Mouse (Mus musculus): ENCODE data around the gene Cckar. TPM values are rescaled to one million over a fixed set of nuclear protein-coding genes. Genes with fewer than 3 reads are reported as not detected.

Gene Cckar
- total and polyA plus RNA-seq, 3 experiments = 0.90 TPM; not detected in 2

- TF ChIP-seq POLR2A (IDR thresholded peaks at IDR 0.05; ENCODE audit: insufficient read depth, low read depth, low read length) (no peak), EP300 (IDR thresholded peaks at IDR 0.05; ENCODE audit: insufficient read depth, low read depth, low read length) (no peak), CTCF (IDR thresholded peaks at IDR 0.05) (no peak)
- H3K9ac ChIP-seq (ENCODE audit: low read depth, low read length) = no peak overlapping the region
- no peaks in the 10 kb centered on the region for H3K79me2 ChIP-seq (replicated peaks; ENCODE audit: control insufficient read depth, insufficient read depth, low read length)
- no peak overlapping the region for H3K27ac ChIP-seq
- whole genome bisulfite sequencing = 62% methylated on average over 9 of the region's 9 CpGs
- DNase-seq = no peak
- no peaks in the 10 kb centered on the region for H3K4me1 ChIP-seq (ENCODE audit: control insufficient read depth, insufficient read depth, low read length)
- H3K27me3 ChIP-seq (ENCODE audit: control insufficient read depth, insufficient read depth, low read length) = no peaks in the 10 kb centered on the region
- H3K36me3 ChIP-seq (ENCODE audit: control insufficient read depth, insufficient read depth, low read length) = no peaks in the 10 kb centered on the region
- no peak overlapping the region for H3K4me3 ChIP-seq
- intact Hi-C loops (cut with DNase I) = no loop called here
These were observed 3.8 kb upstream of the Cckar start for GRCm38 (mm10) chr5:53711277-53711676.

DNA sequence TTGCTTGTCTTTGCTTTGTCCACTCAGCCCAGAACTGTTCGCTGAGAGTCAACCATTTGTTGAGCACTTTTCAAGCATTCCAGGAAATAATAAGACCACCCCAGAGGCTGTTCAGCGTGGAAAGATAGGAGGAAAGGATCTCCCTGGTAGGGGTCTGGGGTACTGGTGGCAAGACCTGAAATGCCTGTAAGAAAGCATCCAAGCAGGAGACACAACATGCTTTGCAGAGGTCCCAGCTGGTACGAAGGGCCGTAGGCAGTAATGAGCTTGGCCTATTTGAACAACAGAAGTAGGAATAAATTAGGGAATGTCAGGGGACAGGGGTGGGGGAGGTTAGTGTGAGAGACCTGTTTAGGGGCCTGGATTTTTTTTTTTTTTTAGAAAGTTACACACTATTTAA is 686 bp upstream of the Cckar start:
- Histone ChIP-seq H3K4me3 (no peak overlapping the region), H3K9ac (ENCODE audit: low read depth, low read length) (no peak overlapping the region), H3K27me3 (ENCODE audit: control insufficient read depth, insufficient read depth, low read length) (no peaks in the 10 kb centered on the region), H3K79me2 (replicated peaks; ENCODE audit: control insufficient read depth, insufficient read depth, low read length) (no peaks in the 10 kb centered on the region), H3K27ac (no peak overlapping the region), H3K36me3 (ENCODE audit: control insufficient read depth, insufficient read depth, low read length) (no peaks in the 10 kb centered on the region), H3K4me1 (ENCODE audit: control insufficient read depth, insufficient read depth, low read length) (no peaks in the 10 kb centered on the region)
- TF ChIP-seq POLR2A (IDR thresholded peaks at IDR 0.05; ENCODE audit: insufficient read depth, low read depth, low read length) (no peak), EP300 (IDR thresholded peaks at IDR 0.05; ENCODE audit: insufficient read depth, low read depth, low read length) (no peak), CTCF (IDR thresholded peaks at IDR 0.05) (no peak)
- 76% methylated on average over 4 of the region's 4 CpGs for WGBS
- intact Hi-C loops (cut with DNase I) = no loop called here
- no peak for DNase-seq

DNA sequence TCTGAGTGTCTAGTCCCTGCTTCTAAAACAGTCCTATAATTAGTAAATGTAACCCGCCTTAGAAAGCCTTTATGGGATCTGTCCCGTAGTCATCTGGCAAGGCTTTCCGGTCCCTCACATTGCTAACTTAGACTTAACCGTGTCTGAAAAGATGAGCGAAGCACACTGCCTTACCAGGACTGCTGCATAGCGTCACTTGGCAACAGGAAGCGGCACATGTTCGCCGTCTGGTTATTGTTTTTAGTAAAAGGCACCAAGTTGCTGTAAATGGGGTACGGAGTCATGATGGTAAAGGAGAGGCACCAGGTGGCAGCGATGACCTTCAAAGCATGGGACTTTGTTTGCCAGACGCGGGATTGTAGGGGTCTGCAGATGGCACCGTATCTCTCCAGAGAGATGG is 4.8 kb downstream of the Cckar start:
- intact Hi-C loops (cut with DNase I) = no loop called here
- WGBS = 82% methylated on average over 14 of the region's 14 CpGs
- DNase-seq = no peak
- Histone ChIP-seq H3K4me1 (ENCODE audit: control insufficient read depth, insufficient read depth, low read length) (no peaks in the 10 kb centered on the region), H3K4me3 (no peak overlapping the region), H3K27me3 (ENCODE audit: control insufficient read depth, insufficient read depth, low read length) (no peaks in the 10 kb centered on the region), H3K79me2 (replicated peaks; ENCODE audit: control insufficient read depth, insufficient read depth, low read length) (no peaks in the 10 kb centered on the region), H3K9ac (ENCODE audit: low read depth, low read length) (no peak overlapping the region), H3K27ac (no peak overlapping the region), H3K36me3 (ENCODE audit: control insufficient read depth, insufficient read depth, low read length) (no peaks in the 10 kb centered on the region)
- no peak for TF ChIP-seq CTCF (IDR thresholded peaks at IDR 0.05)
- no peak for TF ChIP-seq POLR2A (IDR thresholded peaks at IDR 0.05; ENCODE audit: insufficient read depth, low read depth, low read length)
- TF ChIP-seq EP300 (IDR thresholded peaks at IDR 0.05; ENCODE audit: insufficient read depth, low read depth, low read length) = no peak

- DNase-seq = no peak
- Histone ChIP-seq H3K27me3 (ENCODE audit: control insufficient read depth, insufficient read depth, low read length) (no peaks in the 10 kb centered on the region), H3K36me3 (ENCODE audit: control insufficient read depth, insufficient read depth, low read length) (no peaks in the 10 kb centered on the region), H3K4me1 (ENCODE audit: control insufficient read depth, insufficient read depth, low read length) (no peaks in the 10 kb centered on the region), H3K27ac (no peak overlapping the region), H3K9ac (ENCODE audit: low read depth, low read length) (no peak overlapping the region), H3K79me2 (replicated peaks; ENCODE audit: control insufficient read depth, insufficient read depth, low read length) (no peaks in the 10 kb centered on the region), H3K4me3 (no peak overlapping the region)
- intact Hi-C loops (cut with DNase I) = no loop called here
- TF ChIP-seq CTCF (IDR thresholded peaks at IDR 0.05) = no peak
- WGBS = 69% methylated on average over 9 of the region's 9 CpGs
These were observed 9.7 kb downstream of the Cckar start for GRCm38 (mm10) chr5:53697794-53698193.

GRCm38 (mm10) chr5:53696701-53697100 is 10.8 kb downstream of the Cckar start:
- Histone ChIP-seq H3K27ac (no peak overlapping the region), H3K9ac (ENCODE audit: low read depth, low read length) (no peak overlapping the region), H3K27me3 (ENCODE audit: control insufficient read depth, insufficient read depth, low read length) (no peaks in the 10 kb centered on the region), H3K79me2 (replicated peaks; ENCODE audit: control insufficient read depth, insufficient read depth, low read length) (no peaks in the 10 kb centered on the region), H3K4me3 (no peak overlapping the region), H3K36me3 (ENCODE audit: control insufficient read depth, insufficient read depth, low read length) (no peaks in the 10 kb centered on the region), H3K4me1 (ENCODE audit: control insufficient read depth, insufficient read depth, low read length) (peaks cover 3% of the 10 kb centered on the region)
- WGBS = 61% methylated on average over 3 of the region's 3 CpGs
- DNase-seq = no peak
- intact Hi-C loops (cut with DNase I) = no loop called here
- no peak for TF ChIP-seq POLR2A (IDR thresholded peaks at IDR 0.05; ENCODE audit: insufficient read depth, low read depth, low read length)
- no peak for TF ChIP-seq EP300 (IDR thresholded peaks at IDR 0.05; ENCODE audit: insufficient read depth, low read depth, low read length)
- no peak for TF ChIP-seq CTCF (IDR thresholded peaks at IDR 0.05)

DNA sequence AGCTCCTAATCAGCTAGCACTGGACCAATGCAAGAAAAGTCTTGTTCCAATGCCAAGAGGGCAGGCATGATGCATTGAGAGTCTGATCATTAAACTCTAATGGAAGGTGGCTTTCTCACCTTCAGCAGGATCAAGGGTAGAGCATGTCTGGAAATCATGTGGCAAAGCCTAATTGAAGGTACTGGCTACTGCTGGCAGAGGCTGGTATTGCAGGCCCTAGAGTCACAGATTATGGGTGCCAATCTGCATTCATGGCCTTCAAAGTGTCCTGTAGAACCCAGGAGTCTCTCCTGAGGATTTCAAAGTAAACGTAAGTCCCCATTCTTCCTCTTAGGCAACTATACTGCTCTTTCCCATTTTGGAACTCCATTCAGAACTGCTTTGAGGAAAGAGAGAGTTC is 14.8 kb downstream of the Cckar start:
- Histone ChIP-seq H3K4me3 (no peak overlapping the region), H3K36me3 (ENCODE audit: control insufficient read depth, insufficient read depth, low read length) (no peaks in the 10 kb centered on the region), H3K27me3 (ENCODE audit: control insufficient read depth, insufficient read depth, low read length) (no peaks in the 10 kb centered on the region), H3K27ac (no peak overlapping the region), H3K79me2 (replicated peaks; ENCODE audit: control insufficient read depth, insufficient read depth, low read length) (no peaks in the 10 kb centered on the region), H3K9ac (ENCODE audit: low read depth, low read length) (no peak overlapping the region), H3K4me1 (ENCODE audit: control insufficient read depth, insufficient read depth, low read length) (peaks cover 3% of the 10 kb centered on the region)
- intact Hi-C loops (cut with DNase I) = no loop called here
- TF ChIP-seq CTCF (IDR thresholded peaks at IDR 0.05) (peak; percentile 33), EP300 (IDR thresholded peaks at IDR 0.05; ENCODE audit: insufficient read depth, low read depth, low read length) (no peak), POLR2A (IDR thresholded peaks at IDR 0.05; ENCODE audit: insufficient read depth, low read depth, low read length) (no peak)
- DNase-seq = no peak
- WGBS = 93% methylated on average over 1 of the region's 1 CpGs
